Mouse (Mus musculus) gastrocnemius, postnatal 25 days (tissue): ENCODE measurements around the gene Tnfaip8l1. TPM values are rescaled to one million over a fixed set of nuclear protein-coding genes. Genes with fewer than 3 reads are reported as not detected.

ENCODE experiments used
- DNase-seq: peaks from one replicate; pipeline ENCODE4 v3.0.0; 2022
- total RNA-seq, 2 experiments: library from RNA; stranded (reverse); gene quantifications; 1 replicate in 1 of 2; 2 replicates in 1 of 2; pipeline ENCODE4 v1.2.3; 2021

The Tnfaip8l1 gene
- total RNA-seq, 2 experiments from 2014 or later: 0.64 to 0.78 TPM

GRCm38 (mm10) chr17:56175416-56175815 lies 13.1 kb downstream of the Tnfaip8l1 start:
- DNase-seq: no peak

- DNase-seq: no peak
Observed at GRCm38 (mm10) chr17:56182975-56183657, 20.8 kb downstream of the Tnfaip8l1 start.

- DNase-seq: peak; percentile 95
Observed at GRCm38 (mm10) chr17:56183658-56184103, 21.4 kb downstream of the Tnfaip8l1 start, which contains the start of gene Mydgf. Gene Mydgf, minus strand, starts transcription at chr17:56183920.

GRCm38 (mm10) chr17:56185281-56186141 lies 23.2 kb downstream of the Tnfaip8l1 start:
- DNase-seq: peak; percentile 69

GRCm38 (mm10) chr17:56191266-56191665 lies 29.0 kb downstream of the Tnfaip8l1 start:
- DNase-seq: no peak

- no peak for DNase-seq
Observed at GRCm38 (mm10) chr17:56194357-56194756, 32.1 kb downstream of the Tnfaip8l1 start.

GRCm38 (mm10) chr17:56194765-56195164 lies 32.5 kb downstream of the Tnfaip8l1 start:
- no peak for DNase-seq

GRCm38 (mm10) chr17:56196860-56197259 lies 34.6 kb downstream of the Tnfaip8l1 start:
- DNase-seq: no peak

GRCm38 (mm10) chr17:56200586-56200985 lies 38.3 kb downstream of the Tnfaip8l1 start:
- DNase-seq: no peak

GRCm38 (mm10) chr17:56201642-56202041 lies 39.4 kb downstream of the Tnfaip8l1 start:
- no peak for DNase-seq

GRCm38 (mm10) chr17:56202476-56202875 lies 40.2 kb downstream of the Tnfaip8l1 start:
- DNase-seq: no peak

GRCm38 (mm10) chr17:56203729-56204128 lies 41.5 kb downstream of the Tnfaip8l1 start:
- no peak for DNase-seq

GRCm38 (mm10) chr17:56206276-56206884 lies 44.1 kb downstream of the Tnfaip8l1 start:
- no peak for DNase-seq

- no peak for DNase-seq
Observed at GRCm38 (mm10) chr17:56206986-56207674, 44.9 kb downstream of the Tnfaip8l1 start.

- no peak for DNase-seq
Observed at GRCm38 (mm10) chr17:56207963-56208530, 45.8 kb downstream of the Tnfaip8l1 start.

- DNase-seq: no peak
Observed at GRCm38 (mm10) chr17:56208821-56209220, 46.5 kb downstream of the Tnfaip8l1 start.

GRCm38 (mm10) chr17:56211090-56211489 lies 48.8 kb downstream of the Tnfaip8l1 start:
- no peak for DNase-seq

- DNase-seq: no peak
Observed at GRCm38 (mm10) chr17:56212676-56213075, 50.4 kb downstream of the Tnfaip8l1 start.

GRCm38 (mm10) chr17:56214229-56214628 lies 52.0 kb downstream of the Tnfaip8l1 start:
- no peak for DNase-seq

GRCm38 (mm10) chr17:56217670-56218069 lies 55.4 kb downstream of the Tnfaip8l1 start:
- DNase-seq: no peak

- DNase-seq: peak; percentile 91
Observed at GRCm38 (mm10) chr17:56218377-56219191, 56.3 kb downstream of the Tnfaip8l1 start, which contains the start of gene Dpp9. Gene Dpp9, minus strand, starts transcription at chr17:56218905.
